Mouse (Mus musculus) heart, adult 11 months (tissue): Measurements from ENCODE around the gene Gm10424.
"Not testable (repeated sequence)": the region's sequence is repeated elsewhere in the genome, so short reads cannot be mapped to it uniquely, and the experiment has no call there.

Experiments
- DNase-seq: peaks from one replicate; pipeline ENCODE4 v3.0.0; 2022

Gm10424 gene

GRCm38 (mm10) chr5:95272668-95273067 is at the start of gene Gm10424:
Gene Gm10424 (minus strand): TSS chr5:95272768.
- DNase-seq, result not testable (repeated sequence)

- not testable (repeated sequence) for DNase-seq
These were observed 33.0 kb upstream of the Gm10424 start, which contains the start of gene Gm3259 for GRCm38 (mm10) chr5:95305611-95306010. Gene Gm3259 (plus strand): TSS chr5:95305911.
